8 mouse cellular contexts compared by ENCODE assay signal in genomic region chr11:60108631-60109172, GRCm38 (mm10). TPM values are rescaled to one million over a fixed set of nuclear protein-coding genes. Genes with fewer than 3 reads are reported as not detected.
DNase-seq lines count a peak whose midpoint lies in the region; ATAC-seq and TF ChIP-seq lines count a peak whose summit lies in the region.

No protein-coding gene starts in this region.

- TF ChIP-seq CTCF in lung, embryonic 14.5 days (IDR thresholded peaks at IDR 0.05; ENCODE audit: low read depth) = no peak

- no peaks in the 10 kb centered on the region for H3K9me3 ChIP-seq in lung, embryonic 14.5 days (ENCODE audit: low read depth, low read length)
- H3K9me3 ChIP-seq in lung, embryonic 15.5 days = no peaks in the 10 kb centered on the region

- peak; percentile 74 for DNase-seq in lung, embryonic 14.5 days
- no peak for DNase-seq in lung, postnatal 14 days
- DNase-seq in adrenal gland, adult 8-10 months = peak; percentile 65
- peak; percentile 70 for DNase-seq in induced T-regulatory cell, adult 2 months (ENCODE audit: low read depth)
- DNase-seq in layer of hippocampus, postnatal 36 days = no peak
- DNase-seq in spleen, postnatal 14 days (ENCODE audit: low spot score in 2 of 2) = no peak

- ATAC-seq in lung, embryonic 14.5 days (ENCODE audit: insufficient read depth) = peak; percentile 36
- ATAC-seq in lung, embryonic 15.5 days (ENCODE audit: borderline replicate concordance, extremely low read depth, low FRiP score, low TSS enrichment) = peak; percentile 41
- no peak for ATAC-seq in cerebellum, adult (ENCODE audit: insufficient number of reproducible peaks, low FRiP score, low TSS enrichment)

- H3K4me3 ChIP-seq in lung, embryonic 14.5 days (ENCODE audit: low read depth, low read length) = no peak overlapping the region
- H3K4me3 ChIP-seq in lung, embryonic 15.5 days = no peak overlapping the region

- 25% methylated on average over 5 of the region's 5 CpGs for WGBS in lung, embryonic 14.5 days
- WGBS in lung, embryonic 15.5 days = 26% methylated on average over 5 of the region's 5 CpGs

- H3K9ac ChIP-seq in lung, embryonic 14.5 days = peak overlapping the region; percentile 17; the same call in 1 of the 2 replicates
- no peak overlapping the region for H3K9ac ChIP-seq in lung, embryonic 15.5 days

- peak overlapping the region; percentile 91 for H3K4me2 ChIP-seq in lung, embryonic 14.5 days
- H3K4me2 ChIP-seq in lung, embryonic 15.5 days = peak overlapping the region; percentile 70

- no peaks in the 10 kb centered on the region for H3K27me3 ChIP-seq in lung, embryonic 14.5 days (ENCODE audit: insufficient read depth, low read length)
- no peaks in the 10 kb centered on the region for H3K27me3 ChIP-seq in lung, embryonic 15.5 days

- H3K36me3 ChIP-seq in lung, embryonic 14.5 days (ENCODE audit: insufficient read depth) = no peaks in the 10 kb centered on the region
- H3K36me3 ChIP-seq in lung, embryonic 15.5 days = no peaks in the 10 kb centered on the region

- peak overlapping the region; percentile 99 for H3K27ac ChIP-seq in lung, embryonic 14.5 days (ENCODE audit: low read depth)
- H3K27ac ChIP-seq in lung, embryonic 15.5 days = peak overlapping the region; percentile 96

- H3K4me1 ChIP-seq in lung, embryonic 14.5 days (ENCODE audit: insufficient read depth) = peaks cover 63% of the 10 kb centered on the region
- peaks cover 76% of the 10 kb centered on the region for H3K4me1 ChIP-seq in lung, embryonic 15.5 days

RNA-seq across cellular contexts. Expression of gene Rai1, which starts 3.9 kb away (rescaled TPM):
- 31.8 and 37.8 TPM in 2 replicates for polyA plus RNA-seq in lung, embryonic 14.5 days (2014; fragmentation: Nextera tagmentation; extraction: Ambion mirVana)
- total RNA-seq in adrenal gland, adult 8-10 months (2022) = 10 to 100 TPM; 46.6 to 87.7 (median 60.0) TPM
- polyA plus RNA-seq in lung, embryonic 15.5 days (2015; fragmentation: Nextera tagmentation; extraction: Ambion mirVana) = 27.9 and 28.2 TPM in 2 replicates
- 10 to 100 TPM; 67.9 to 76.3 TPM for total RNA-seq in layer of hippocampus, postnatal 36 days (2021)

Comparison
In these comparisons a context has a peak if more than half of its experiments do, and no peak if none do; other contexts are left out.
1. DNase-seq: peak in lung, embryonic 14.5 days (single experiment), adrenal gland, adult 8-10 months (single experiment) and induced T-regulatory cell, adult 2 months (single experiment); none in lung, postnatal 14 days (single experiment), layer of hippocampus, postnatal 36 days (0 of 2) and spleen, postnatal 14 days (0 of 2).